Mouse (Mus musculus): Measurements from ENCODE around the gene Rtp4. TPM values are rescaled to one million over a fixed set of nuclear protein-coding genes. Genes with fewer than 3 reads are reported as not detected.
A peak's percentile ranks its signal among the peaks of the same experiment; 100 is the strongest.

The Rtp4 gene
- total RNA-seq, 1 experiment from 2014 or later: 19.7 TPM

DNA sequence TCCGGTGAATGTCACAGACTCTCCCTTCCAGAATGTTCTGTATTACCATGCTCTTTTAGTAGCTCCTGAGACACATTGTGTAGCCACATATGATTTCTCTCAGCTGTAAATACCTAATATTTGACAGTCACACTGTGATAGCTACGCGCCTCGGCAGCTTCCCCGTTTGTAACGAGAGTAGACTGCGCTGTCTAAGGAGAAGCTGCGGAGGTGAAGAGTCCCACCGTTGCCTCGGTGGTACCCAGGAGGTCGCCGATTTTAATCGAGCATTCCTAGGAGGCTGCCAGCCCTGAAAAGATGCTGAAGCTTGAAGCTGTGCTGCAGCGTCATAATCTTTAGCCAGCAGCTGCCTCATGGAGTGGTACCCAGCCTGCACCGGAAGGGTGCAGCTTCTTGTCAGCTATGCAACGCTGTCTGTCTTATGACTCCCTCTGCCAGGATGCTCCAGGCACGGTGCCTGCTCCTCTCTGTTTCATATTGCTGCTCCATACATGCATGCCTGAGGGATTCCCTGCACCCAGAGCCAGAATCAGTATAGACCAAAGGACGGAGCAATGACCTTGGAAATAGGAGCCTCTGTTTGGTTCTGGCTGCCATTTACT lies 31.0 kb downstream of the Rtp4 start:
- no peak for ATAC-seq (replicated peaks; ENCODE audit: insufficient number of reproducible peaks, low FRiP score, low TSS enrichment, poor library complexity, severe bottlenecking)

DNA sequence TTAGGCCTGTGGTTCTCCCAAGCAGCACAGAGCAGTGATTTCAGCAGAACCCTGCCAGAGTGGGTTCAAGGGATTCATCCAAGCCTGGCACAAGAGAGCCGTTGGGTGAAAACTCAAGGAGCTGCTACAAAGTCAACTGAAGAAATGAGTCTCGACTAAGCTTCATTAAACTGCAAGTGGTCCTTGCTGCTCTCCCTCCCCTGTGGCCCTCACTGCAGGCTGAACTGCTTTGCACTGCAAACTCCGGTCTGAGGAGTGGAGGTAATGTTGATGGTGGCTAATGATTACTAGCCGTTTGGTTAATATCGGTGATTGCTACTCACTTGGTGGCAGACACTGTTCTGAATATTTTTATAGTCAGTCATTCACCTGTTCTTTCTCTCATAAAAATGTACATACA lies 34.6 kb downstream of the Rtp4 start:
- no peak for ATAC-seq (replicated peaks; ENCODE audit: insufficient number of reproducible peaks, low FRiP score, low TSS enrichment, poor library complexity, severe bottlenecking)

DNA sequence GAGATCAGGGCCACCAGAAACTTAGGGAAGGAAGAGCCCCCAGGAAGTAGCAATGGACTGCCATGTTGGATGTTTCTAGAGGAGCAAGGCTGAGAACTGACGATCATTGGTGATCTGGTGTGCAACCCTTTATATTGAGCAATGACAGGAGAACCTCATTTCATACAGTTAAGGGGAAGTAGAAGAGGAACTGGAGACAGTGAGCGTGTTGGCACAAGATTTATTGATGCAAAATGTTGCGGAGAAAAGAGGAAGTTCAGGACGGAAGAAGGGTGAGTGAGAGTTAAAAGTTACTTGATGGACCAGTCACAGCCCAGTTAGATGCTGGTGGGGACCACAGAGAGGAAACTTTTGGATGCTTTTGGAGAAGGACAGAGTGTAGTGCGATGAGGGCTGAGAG lies 37.1 kb downstream of the Rtp4 start:
- peak; percentile 94 for ATAC-seq (replicated peaks; ENCODE audit: insufficient number of reproducible peaks, low FRiP score, low TSS enrichment, poor library complexity, severe bottlenecking)

DNA sequence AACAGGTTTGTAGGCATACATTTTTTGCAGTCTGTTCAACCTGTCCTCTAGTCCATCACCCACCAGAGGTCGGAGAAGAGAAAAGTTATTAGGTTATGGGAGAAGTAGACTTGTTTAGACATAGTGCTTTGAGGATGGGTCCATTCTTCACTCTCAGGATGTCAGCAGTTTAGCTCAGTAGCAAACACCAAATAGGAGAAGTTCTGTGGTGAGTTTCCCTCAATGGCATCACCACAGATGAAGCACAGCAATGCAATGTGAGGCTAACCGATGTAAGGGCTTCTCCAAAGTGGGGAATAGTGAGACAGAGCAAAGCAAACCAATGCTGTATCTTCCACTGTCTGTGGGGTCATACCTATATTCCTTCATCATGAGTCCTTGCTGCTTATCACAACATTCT lies 37.6 kb downstream of the Rtp4 start:
- no peak; the same call in 1 of the 2 replicates for ATAC-seq (replicated peaks; ENCODE audit: insufficient number of reproducible peaks, low FRiP score, low TSS enrichment, poor library complexity, severe bottlenecking)

DNA sequence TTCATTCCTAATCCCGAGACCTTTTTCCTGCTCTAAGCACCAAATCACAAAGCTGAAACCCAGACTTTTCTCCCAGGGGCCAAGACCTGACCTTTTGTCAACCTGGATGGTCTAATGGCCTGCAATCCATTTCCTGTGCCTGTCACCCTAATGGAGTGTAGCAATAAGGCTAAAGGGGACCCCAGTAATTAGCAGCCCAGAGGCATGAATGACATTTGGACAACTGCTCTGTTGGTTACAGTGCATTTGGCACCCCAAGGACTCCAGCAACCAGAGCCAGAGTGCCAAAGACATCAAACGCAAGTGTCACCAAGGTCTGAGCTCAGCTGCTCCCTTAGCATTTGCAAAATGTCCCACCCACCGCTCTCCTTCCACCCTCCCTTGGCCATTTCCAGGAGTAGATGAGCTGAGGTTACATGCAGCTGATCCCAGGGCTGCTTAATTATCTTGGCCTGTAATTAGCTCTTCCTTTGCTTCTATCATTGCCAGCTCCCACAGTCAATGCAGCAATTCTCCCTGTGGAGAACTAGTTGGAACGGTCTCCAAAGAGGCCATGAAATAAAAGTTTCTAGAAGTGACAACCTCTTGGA lies 48.4 kb downstream of the Rtp4 start:
- no peak for ATAC-seq (replicated peaks; ENCODE audit: insufficient number of reproducible peaks, low FRiP score, low TSS enrichment, poor library complexity, severe bottlenecking)

DNA sequence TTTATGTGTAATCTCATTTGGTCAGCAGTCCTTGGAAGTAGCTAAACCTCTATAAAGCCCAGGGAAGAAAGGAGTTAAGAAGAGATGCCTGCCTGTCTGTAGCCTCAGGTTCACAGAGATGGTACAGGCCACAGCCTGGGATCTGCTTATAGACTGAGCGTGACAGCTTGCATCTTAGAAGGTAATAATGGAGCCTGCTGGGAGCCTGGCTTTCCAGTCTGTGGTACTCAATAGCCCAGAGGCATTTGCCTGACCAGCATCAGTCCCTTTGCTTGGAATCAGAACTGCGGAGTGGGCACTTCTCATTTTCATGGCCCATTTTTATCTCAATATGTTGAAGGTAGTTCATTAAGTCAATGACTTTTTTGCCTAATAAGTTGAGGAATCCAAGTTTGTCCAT lies 54.5 kb downstream of the Rtp4 start:
- no peak for ATAC-seq (replicated peaks; ENCODE audit: insufficient number of reproducible peaks, low FRiP score, low TSS enrichment, poor library complexity, severe bottlenecking)

DNA sequence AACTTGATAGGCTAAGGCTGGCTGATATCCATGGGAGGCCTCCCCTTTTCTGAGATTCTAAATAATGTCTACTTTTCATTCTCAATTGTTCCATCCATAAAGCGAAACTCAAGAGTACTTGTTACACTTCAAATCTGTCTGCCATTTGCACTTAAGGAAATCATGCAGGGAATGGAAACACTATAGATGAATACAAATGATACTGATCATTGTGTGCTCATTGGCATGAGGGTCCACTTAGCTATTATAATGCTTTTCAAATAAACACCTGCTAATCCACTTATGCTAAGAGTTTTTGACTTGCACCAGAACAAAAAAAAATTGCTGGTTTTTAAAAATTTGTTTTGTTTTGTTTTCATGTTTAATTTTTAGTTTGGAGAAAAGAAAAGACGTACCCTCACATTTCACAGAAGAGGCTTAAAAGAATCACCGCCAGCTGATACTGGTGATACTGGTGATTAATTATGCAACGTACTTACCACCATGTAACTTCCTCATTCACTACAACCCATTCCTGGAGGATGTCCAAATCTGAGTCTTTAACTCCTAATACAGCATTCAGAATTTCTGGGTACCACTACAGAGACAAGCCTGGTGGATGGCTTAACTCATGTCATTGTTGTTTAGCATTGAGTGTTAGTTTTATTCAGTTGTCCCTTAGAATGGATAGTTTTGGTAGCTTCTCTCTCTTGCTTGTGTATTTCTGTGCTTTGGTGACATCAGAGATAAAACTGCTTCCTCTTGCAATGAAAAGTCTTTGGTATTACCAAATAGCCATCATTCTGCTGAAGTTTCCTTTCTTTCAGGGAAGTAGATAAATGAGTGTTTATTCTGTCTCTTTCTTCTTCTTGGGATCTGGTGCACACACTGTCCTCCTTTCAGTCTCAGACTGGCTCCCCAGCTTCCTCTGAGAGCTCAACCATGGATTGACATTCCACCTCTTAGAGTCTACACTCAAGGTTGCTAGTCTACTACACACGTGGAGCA lies 71.3 kb downstream of the Rtp4 start:
- ATAC-seq (replicated peaks; ENCODE audit: insufficient number of reproducible peaks, low FRiP score, low TSS enrichment, poor library complexity, severe bottlenecking): no peak; the same call in 1 of the 2 replicates

DNA sequence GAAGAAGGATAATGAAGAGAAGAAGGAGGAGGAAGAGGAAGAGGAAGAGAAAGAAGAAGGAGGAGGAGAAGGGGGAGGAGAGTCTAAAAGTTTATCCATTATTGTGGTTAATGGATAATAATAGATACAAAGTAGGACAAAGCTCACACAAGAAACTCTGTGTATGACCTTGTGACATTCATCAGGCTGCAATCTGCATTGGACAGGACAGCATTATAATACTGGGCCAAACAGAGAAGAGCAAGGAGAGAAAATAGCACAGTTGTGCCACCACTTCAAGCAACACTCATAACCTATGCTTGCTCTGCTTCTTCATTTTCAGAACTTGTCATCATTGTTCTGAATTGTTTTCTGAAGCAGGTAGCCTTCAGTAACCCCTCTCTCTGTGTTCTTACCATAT lies 72.4 kb downstream of the Rtp4 start:
- ATAC-seq (replicated peaks; ENCODE audit: insufficient number of reproducible peaks, low FRiP score, low TSS enrichment, poor library complexity, severe bottlenecking): no peak

DNA sequence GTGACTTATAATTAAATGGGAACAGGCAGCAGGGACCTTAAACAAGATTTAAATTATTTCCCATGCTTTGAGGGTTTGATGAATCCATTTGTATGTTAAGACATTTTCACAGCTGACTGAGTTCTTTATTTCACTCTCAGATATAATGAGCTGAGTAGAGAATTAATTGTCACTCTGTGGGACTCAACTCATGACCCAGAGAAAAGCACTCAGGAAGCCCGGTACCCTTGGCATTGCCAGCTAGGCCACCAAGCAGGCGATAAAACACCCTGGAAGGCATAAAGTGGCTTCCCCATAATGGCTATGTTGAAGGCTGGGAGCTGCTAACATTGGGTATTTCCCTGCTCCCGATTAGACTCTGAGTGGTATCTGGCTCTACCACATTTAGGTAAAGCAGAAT lies 76.6 kb downstream of the Rtp4 start:
- ATAC-seq (replicated peaks; ENCODE audit: insufficient number of reproducible peaks, low FRiP score, low TSS enrichment, poor library complexity, severe bottlenecking): no peak

DNA sequence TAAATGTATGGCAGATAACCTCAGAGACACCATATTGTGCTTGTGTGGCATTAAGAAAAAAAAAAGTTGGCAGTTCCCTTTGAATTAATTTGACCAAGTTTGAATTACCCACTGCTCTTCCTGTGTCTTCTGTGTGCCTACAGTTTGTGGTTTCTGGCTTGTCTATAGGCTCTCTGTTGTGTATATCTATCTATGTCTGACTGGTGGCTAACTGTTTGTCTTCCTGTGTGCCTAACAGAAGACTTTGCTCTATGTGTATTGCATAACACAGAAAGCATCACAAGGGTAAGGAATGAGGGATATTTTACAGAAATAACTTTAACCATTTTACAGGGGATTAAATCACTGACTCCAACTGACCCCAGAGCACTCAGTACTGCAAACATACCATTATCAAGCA lies 77.9 kb downstream of the Rtp4 start:
- ATAC-seq (replicated peaks; ENCODE audit: insufficient number of reproducible peaks, low FRiP score, low TSS enrichment, poor library complexity, severe bottlenecking): no peak

DNA sequence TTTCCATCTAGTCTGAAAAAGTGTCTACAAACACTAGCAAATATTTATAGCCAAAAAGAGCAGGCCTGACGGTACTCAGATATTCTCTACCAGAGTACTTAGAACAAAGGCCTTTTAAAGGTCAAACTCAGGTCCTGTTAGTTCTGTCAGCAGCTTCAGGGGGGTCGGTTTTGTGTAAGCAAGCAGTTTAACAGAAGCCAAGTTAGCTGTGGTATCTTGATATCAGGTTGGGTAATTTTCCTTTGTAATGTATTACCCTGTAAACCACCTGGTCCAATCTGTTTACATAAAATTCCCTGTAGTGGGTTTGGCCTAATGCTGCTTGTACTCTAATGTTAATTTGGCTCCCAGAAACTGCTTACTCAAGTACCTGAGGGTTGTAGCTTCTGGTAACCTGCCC lies 86.1 kb downstream of the Rtp4 start:
- ATAC-seq (replicated peaks; ENCODE audit: insufficient number of reproducible peaks, low FRiP score, low TSS enrichment, poor library complexity, severe bottlenecking): no peak

DNA sequence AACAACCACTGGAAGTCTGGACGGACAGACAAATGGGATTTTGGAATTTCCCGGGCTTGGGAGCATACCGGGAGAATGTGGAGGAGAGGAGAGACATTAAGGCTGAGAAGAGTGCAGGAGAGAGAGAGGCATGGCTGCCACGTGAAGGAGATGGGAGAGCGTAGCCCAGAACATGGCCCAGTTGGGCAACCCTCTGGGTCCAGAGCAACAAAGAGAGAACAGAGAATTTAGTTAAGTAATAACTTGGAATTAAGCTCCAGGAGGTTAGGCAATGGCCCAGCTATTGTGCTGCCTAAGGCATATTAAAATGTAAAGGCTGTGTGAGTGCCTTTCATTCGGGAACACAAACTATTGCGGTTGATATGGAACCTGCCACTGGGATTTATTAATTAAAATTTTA lies 86.6 kb downstream of the Rtp4 start:
- no peak for ATAC-seq (replicated peaks; ENCODE audit: insufficient number of reproducible peaks, low FRiP score, low TSS enrichment, poor library complexity, severe bottlenecking)

DNA sequence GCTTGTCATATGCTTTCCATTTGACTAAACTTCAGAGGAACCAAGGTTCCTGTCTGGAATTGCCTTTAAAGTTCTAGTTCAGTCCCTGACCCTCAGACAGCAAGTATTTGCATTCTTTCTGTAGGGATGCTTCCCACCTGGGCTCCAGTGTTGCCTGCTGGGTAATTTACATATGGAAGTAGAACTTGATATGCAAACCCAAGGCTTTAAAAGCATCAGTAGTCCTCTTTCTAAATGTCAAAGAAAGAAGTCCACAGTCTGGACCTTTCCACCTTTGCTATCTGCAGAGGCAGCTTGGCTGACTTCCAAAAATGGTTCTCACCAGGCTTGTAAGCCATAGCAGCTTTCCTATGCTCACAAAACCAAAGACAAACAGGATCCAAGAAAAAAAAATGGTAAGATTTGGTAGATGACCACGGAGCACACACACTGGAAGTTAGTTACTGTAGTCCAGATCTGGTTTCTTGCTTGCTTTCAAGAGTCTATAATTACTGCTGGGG lies 87.9 kb downstream of the Rtp4 start:
- ATAC-seq (replicated peaks; ENCODE audit: insufficient number of reproducible peaks, low FRiP score, low TSS enrichment, poor library complexity, severe bottlenecking): no peak

DNA sequence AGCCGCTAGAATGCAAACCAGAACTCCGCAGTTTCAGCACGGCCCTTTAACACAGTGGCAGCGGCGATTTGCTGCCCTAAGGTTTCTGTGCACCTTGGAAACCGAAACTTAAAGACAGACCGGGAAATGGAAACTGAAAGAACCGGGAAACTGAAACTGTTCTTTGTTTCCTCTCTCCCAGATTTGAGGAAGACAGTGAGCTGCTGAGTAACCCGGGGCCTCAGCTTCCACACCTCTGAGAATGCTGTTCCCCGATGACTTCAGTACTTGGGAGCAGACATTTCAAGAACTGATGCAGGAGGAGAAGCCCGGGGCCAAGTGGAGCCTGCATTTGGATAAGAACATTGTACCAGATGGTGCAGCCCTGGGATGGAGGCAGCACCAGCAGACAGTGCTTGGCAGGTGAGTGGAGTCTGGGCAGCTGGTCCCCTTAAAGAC lies 89.7 kb downstream of the Rtp4 start:
- ATAC-seq (replicated peaks; ENCODE audit: insufficient number of reproducible peaks, low FRiP score, low TSS enrichment, poor library complexity, severe bottlenecking): peak; percentile 63

DNA sequence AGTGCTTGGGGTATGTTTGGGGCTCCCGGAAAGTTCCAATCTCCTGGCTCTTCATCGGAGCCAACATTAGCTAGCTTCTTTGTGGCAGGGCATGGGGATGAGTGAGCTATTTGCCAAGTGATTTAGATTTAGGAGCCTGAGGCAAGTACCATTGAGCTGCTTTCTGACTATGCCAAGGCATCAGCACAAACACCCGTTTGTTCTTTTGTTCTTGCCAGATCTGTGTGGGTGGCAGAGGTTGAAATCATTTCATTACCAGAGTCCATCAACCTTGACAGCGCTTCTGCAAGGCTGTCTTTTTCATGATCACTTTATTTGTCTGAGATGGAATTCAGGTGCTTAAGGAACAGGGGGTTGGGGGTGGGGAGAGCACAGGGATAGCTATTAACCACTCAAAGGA lies 104.1 kb downstream of the Rtp4 start:
- ATAC-seq (replicated peaks; ENCODE audit: insufficient number of reproducible peaks, low FRiP score, low TSS enrichment, poor library complexity, severe bottlenecking): no peak

DNA sequence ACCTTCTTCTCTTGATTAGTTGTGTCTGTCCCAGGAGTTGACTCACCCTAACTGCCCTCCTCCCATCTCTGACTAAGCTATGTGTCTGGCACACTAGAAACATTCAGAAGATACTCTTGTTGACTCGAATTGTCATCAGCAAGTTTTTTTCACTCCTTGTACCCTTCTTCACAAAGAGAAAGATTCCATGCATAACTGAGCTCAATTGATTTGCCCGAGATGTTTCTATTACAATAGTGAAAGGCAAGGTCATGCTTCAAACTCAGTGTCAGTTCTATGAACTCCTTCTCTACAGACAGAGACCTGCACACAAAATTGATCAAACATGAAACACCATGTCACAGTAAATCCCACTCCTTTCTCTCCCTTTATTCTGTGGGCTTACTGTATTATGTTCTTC lies 111.4 kb downstream of the Rtp4 start:
- ATAC-seq (replicated peaks; ENCODE audit: insufficient number of reproducible peaks, low FRiP score, low TSS enrichment, poor library complexity, severe bottlenecking): no peak

DNA sequence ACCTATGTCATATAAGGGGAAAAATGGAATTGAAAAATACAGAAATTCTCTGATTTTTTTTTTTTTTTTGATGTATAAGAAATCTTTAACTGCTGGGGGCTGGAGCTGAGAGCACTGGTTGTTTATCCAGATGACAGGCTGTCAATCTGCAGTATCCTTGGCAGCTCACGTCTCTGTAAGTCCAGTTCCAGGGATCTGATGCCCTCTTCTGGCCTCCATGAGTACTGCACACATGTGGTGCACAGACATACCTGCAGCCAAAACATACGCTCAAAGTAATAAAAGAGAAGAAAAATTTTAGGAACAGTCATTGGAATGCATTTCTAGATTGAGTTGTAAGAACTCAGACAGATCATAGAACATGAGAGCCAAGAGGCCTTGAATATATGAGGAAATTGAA lies 112.6 kb downstream of the Rtp4 start:
- ATAC-seq (replicated peaks; ENCODE audit: insufficient number of reproducible peaks, low FRiP score, low TSS enrichment, poor library complexity, severe bottlenecking): no peak

DNA sequence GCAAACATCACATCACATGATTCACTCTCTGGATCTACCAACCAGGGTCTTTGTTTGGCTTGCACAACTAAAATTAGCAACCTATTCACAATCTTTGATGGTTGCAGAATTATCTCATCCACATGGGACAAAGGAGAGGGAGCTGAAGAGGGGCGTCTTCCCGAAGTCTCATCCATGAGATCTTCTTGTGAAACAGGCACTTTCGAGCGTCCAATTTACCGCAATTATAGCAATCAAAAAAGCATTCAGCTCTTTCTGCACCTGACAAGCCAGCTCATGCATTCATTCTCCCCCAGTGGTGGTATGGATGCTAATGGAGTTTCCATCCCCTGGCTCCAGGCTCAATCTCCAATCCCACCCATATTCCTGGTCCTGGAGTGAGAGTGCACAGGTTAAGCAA lies 132.9 kb downstream of the Rtp4 start:
- ATAC-seq (replicated peaks; ENCODE audit: insufficient number of reproducible peaks, low FRiP score, low TSS enrichment, poor library complexity, severe bottlenecking): no peak

DNA sequence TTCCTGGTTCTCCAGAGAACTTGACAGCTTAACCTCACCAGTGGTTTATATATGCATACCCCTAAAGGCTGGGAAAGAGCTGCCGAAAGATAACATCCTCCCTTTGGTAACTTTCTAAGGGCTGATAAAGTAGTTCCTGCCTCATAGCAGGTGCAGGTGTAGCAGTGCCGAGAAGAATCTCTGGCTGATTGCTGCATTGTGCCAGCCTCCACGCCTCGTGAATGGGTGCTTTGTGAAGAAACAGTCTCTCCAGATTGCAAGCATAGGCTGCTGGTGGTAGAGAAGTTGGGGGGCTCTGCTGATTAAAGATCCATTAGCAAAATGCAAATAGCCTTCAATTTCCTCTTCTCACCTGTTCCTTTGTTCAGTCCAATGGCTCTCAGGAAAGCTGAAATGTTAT lies 133.4 kb downstream of the Rtp4 start:
- ATAC-seq (replicated peaks; ENCODE audit: insufficient number of reproducible peaks, low FRiP score, low TSS enrichment, poor library complexity, severe bottlenecking): no peak

Measured in monocyte, adult 5-6 weeks (primary cell).